8 mouse cellular contexts compared by ENCODE assay signal in genomic region chr1:98047284-98048217, GRCm38 (mm10). TPM values are rescaled to one million over a fixed set of nuclear protein-coding genes. Genes with fewer than 3 reads are reported as not detected.
DNase-seq lines count a peak whose midpoint lies in the region; ATAC-seq lines count a peak whose summit lies in the region.

No protein-coding gene starts in this region.

- H3K27me3 ChIP-seq in hindbrain, embryonic 15.5 days = no peaks in the 10 kb centered on the region
- H3K27me3 ChIP-seq in liver, embryonic 12.5 days (replicated peaks) = no peaks in the 10 kb centered on the region

- peak overlapping the region; percentile 76 for H3K27ac ChIP-seq in hindbrain, embryonic 15.5 days (replicated peaks)
- no peak overlapping the region for H3K27ac ChIP-seq in liver, embryonic 12.5 days

- H3K4me2 ChIP-seq in hindbrain, embryonic 15.5 days = peak overlapping the region; percentile 44
- H3K4me2 ChIP-seq in liver, embryonic 12.5 days = no peak overlapping the region

- H3K4me1 ChIP-seq in hindbrain, embryonic 15.5 days (replicated peaks) = peaks cover 21% of the 10 kb centered on the region
- H3K4me1 ChIP-seq in liver, embryonic 12.5 days = no peaks in the 10 kb centered on the region

- peak; percentile 83 for DNase-seq in Muller cell, postnatal 12 days (ENCODE audit: inconsistent ontology term)
- DNase-seq in embryo, embryonic 11.5 days (ENCODE audit: low read depth, low spot score) = peak; percentile 29
- peak; percentile 72 for DNase-seq in mesoderm, embryonic 11.5 days (ENCODE audit: low read depth, low spot score)
- no peak for DNase-seq in ovary, adult 18-20 months (ENCODE audit: low spot score)
- no peak for DNase-seq in cerebellum, adult 11 months

- 22% methylated on average over 10 of the region's 10 CpGs for WGBS in hindbrain, embryonic 15.5 days
- WGBS in liver, embryonic 12.5 days (ENCODE audit: insufficient replicate concordance) = 44% methylated on average over 10 of the region's 10 CpGs

- 0 out of 2 replicates have a peak overlapping the region, but pooled peaks have one; percentile 7 for H3K4me3 ChIP-seq in hindbrain, embryonic 15.5 days
- H3K4me3 ChIP-seq in liver, embryonic 12.5 days = no peak overlapping the region

- H3K9me3 ChIP-seq in hindbrain, embryonic 15.5 days = no peaks in the 10 kb centered on the region
- no peaks in the 10 kb centered on the region for H3K9me3 ChIP-seq in liver, embryonic 12.5 days (replicated peaks)

- H3K9ac ChIP-seq in hindbrain, embryonic 15.5 days = peak overlapping the region; percentile 17; the same call in 1 of the 2 replicates
- no peak overlapping the region for H3K9ac ChIP-seq in liver, embryonic 12.5 days

- peak; percentile 93 for ATAC-seq in hindbrain, embryonic 15.5 days (ENCODE audit: low FRiP score, low read depth)
- no peak for ATAC-seq in granulocyte monocyte progenitor cell, adult 5-6 weeks (replicated peaks; ENCODE audit: poor library complexity, severe bottlenecking)
- ATAC-seq in liver, embryonic 12.5 days = no peak

- H3K36me3 ChIP-seq in hindbrain, embryonic 15.5 days = no peaks in the 10 kb centered on the region
- H3K36me3 ChIP-seq in liver, embryonic 12.5 days = no peaks in the 10 kb centered on the region

RNA-seq across cellular contexts. Expression of gene Pam, which starts 47.9 kb away (rescaled TPM):
- polyA plus RNA-seq in hindbrain, embryonic 15.5 days (2015; fragmentation: Nextera tagmentation; extraction: Ambion mirVana) = 29.0 and 29.8 TPM in 2 replicates
- total RNA-seq in granulocyte monocyte progenitor cell, adult 5-6 weeks (2014; fragmentation: Nextera tagmentation) = 20.2 and 25.5 TPM in 2 replicates
- total RNA-seq in granulocyte monocyte progenitor cell, adult 5-6 weeks (2017) = 55.3 and 60.4 TPM in 2 replicates
- 10.8 and 11.3 TPM in 2 replicates for polyA plus RNA-seq in liver, embryonic 12.5 days (2016; fragmentation: Nextera tagmentation; extraction: Ambion mirVana)

Comparison
In these comparisons a context has a peak if more than half of its experiments do, and no peak if none do; other contexts are left out.
1. DNase-seq: peak in Muller cell, postnatal 12 days (single experiment), embryo, embryonic 11.5 days (single experiment) and mesoderm, embryonic 11.5 days (single experiment); none in ovary, adult 18-20 months (single experiment) and cerebellum, adult 11 months (single experiment).